Mouse (Mus musculus): ENCODE data around the gene Pithd1. TPM values are rescaled to one million over a fixed set of nuclear protein-coding genes. Genes with fewer than 3 reads are reported as not detected.

Gene Pithd1
- 35.3 and 39.6 TPM in 2 replicates for polyA plus RNA-seq (2015; fragmentation: Nextera tagmentation; extraction: Ambion mirVana)

- Histone ChIP-seq H3K9me3 (ENCODE audit: low read length) (no peaks in the 10 kb centered on the region), H3K36me3 (ENCODE audit: insufficient read depth, low read length) (0 out of 2 replicates have a peak, but pooled peaks cover 6% of the 10 kb centered on the region), H3K27me3 (replicated peaks; ENCODE audit: insufficient read depth, low read length) (no peaks in the 10 kb centered on the region), H3K9ac (replicated peaks; ENCODE audit: low read depth) (peak within 1 kb of the TSS; percentile 92), H3K27ac (ENCODE audit: low read length) (peak within 1 kb of the TSS; percentile 82), H3K4me2 (replicated peaks; ENCODE audit: low read depth, low read length) (peak within 1 kb of the TSS; percentile 98), H3K4me1 (ENCODE audit: insufficient read depth, low read depth, low read length) (peaks cover 8% of the 10 kb centered on the region; the same call in 1 of the 2 replicates), H3K4me3 (ENCODE audit: low read depth, low read length) (peak within 1 kb of the TSS; percentile 95)
- peak; percentile 95 for ATAC-seq
- TF ChIP-seq EP300 (IDR thresholded peaks at IDR 0.05) (no peak), CTCF (IDR thresholded peaks at IDR 0.05) (peak; percentile 61)
- WGBS = under 1% methylated on average over 55 of the region's 81 CpGs
- peak; percentile 95 for DNase-seq (ENCODE audit: low spot score)
These were observed at the start of gene Pithd1 for GRCm38 (mm10) chr4:135986943-135987710. Gene Pithd1, minus strand, starts transcription at chr4:135987264.

- H3K27me3 ChIP-seq (replicated peaks; ENCODE audit: insufficient read depth, low read length) = no peaks in the 10 kb centered on the region
These were observed 48.0 kb upstream of the Pithd1 start for GRCm38 (mm10) chr4:136035078-136035477.

GRCm38 (mm10) chr4:136033231-136033630, 46.2 kb upstream of the Pithd1 start:
- ATAC-seq = no peak
- Histone ChIP-seq H3K27me3 (replicated peaks; ENCODE audit: insufficient read depth, low read length) (no peaks in the 10 kb centered on the region), H3K4me2 (replicated peaks; ENCODE audit: low read depth, low read length) (no peak overlapping the region), H3K4me3 (ENCODE audit: low read depth, low read length) (no peak overlapping the region), H3K27ac (ENCODE audit: low read length) (no peak overlapping the region), H3K36me3 (ENCODE audit: insufficient read depth, low read length) (no peaks in the 10 kb centered on the region), H3K4me1 (ENCODE audit: insufficient read depth, low read depth, low read length) (no peaks in the 10 kb centered on the region), H3K9me3 (ENCODE audit: low read length) (no peaks in the 10 kb centered on the region), H3K9ac (replicated peaks; ENCODE audit: low read depth) (no peak overlapping the region)
- no peak for TF ChIP-seq CTCF (IDR thresholded peaks at IDR 0.05)
- no peak for TF ChIP-seq EP300 (IDR thresholded peaks at IDR 0.05)
- WGBS = 50% methylated on average over 1 of the region's 1 CpGs
- no peak for DNase-seq (ENCODE audit: low spot score)

More at GRCm38 (mm10) chr4:136035078-136035477, 48.0 kb upstream of the Pithd1 start:
- Histone ChIP-seq H3K4me1 (ENCODE audit: insufficient read depth, low read depth, low read length) (no peaks in the 10 kb centered on the region), H3K4me3 (ENCODE audit: low read depth, low read length) (no peak overlapping the region), H3K4me2 (replicated peaks; ENCODE audit: low read depth, low read length) (no peak overlapping the region), H3K9me3 (ENCODE audit: low read length) (no peaks in the 10 kb centered on the region), H3K27ac (ENCODE audit: low read length) (no peak overlapping the region), H3K36me3 (ENCODE audit: insufficient read depth, low read length) (no peaks in the 10 kb centered on the region), H3K9ac (replicated peaks; ENCODE audit: low read depth) (no peak overlapping the region)
- no peak for TF ChIP-seq CTCF (IDR thresholded peaks at IDR 0.05)
- no peak for TF ChIP-seq EP300 (IDR thresholded peaks at IDR 0.05)
- 66% methylated on average over 4 of the region's 4 CpGs for WGBS
- ATAC-seq = no peak
- DNase-seq (ENCODE audit: low spot score) = no peak

GRCm38 (mm10) chr4:136030968-136031909, 44.2 kb upstream of the Pithd1 start:
- H3K9ac ChIP-seq (replicated peaks; ENCODE audit: low read depth) = 0 out of 2 replicates have a peak overlapping the region, but pooled peaks have one; percentile 0
- 0 out of 2 replicates have a peak overlapping the region, but pooled peaks have one; percentile 8 for H3K4me2 ChIP-seq (replicated peaks; ENCODE audit: low read depth, low read length)
- ATAC-seq (peak; percentile 82), DNase-seq (ENCODE audit: low spot score) (peak; percentile 58)
- no peaks in the 10 kb centered on the region for H3K4me1 ChIP-seq (ENCODE audit: insufficient read depth, low read depth, low read length)
- H3K27me3 ChIP-seq (replicated peaks; ENCODE audit: insufficient read depth, low read length) = no peaks in the 10 kb centered on the region
- WGBS = 11% methylated on average over 8 of the region's 8 CpGs
- no peak for TF ChIP-seq EP300 (IDR thresholded peaks at IDR 0.05)
- 0 out of 2 replicates have a peak, but pooled peaks have one; percentile 5 for TF ChIP-seq CTCF (IDR thresholded peaks at IDR 0.05)
- H3K27ac ChIP-seq (ENCODE audit: low read length) = peak overlapping the region; percentile 44; the same call in 1 of the 2 replicates
- no peaks in the 10 kb centered on the region for H3K9me3 ChIP-seq (ENCODE audit: low read length)
- no peak overlapping the region for H3K4me3 ChIP-seq (ENCODE audit: low read depth, low read length)
- H3K36me3 ChIP-seq (ENCODE audit: insufficient read depth, low read length) = no peaks in the 10 kb centered on the region

- no peak for ATAC-seq
- no peak for TF ChIP-seq CTCF (IDR thresholded peaks at IDR 0.05)
- TF ChIP-seq EP300 (IDR thresholded peaks at IDR 0.05) = no peak
- no peak overlapping the region for H3K4me3 ChIP-seq (ENCODE audit: low read depth, low read length)
These were observed 41.6 kb upstream of the Pithd1 start for GRCm38 (mm10) chr4:136028689-136029088.

GRCm38 (mm10) chr4:136028132-136028564, 41.1 kb upstream of the Pithd1 start:
- ATAC-seq (no peak), DNase-seq (ENCODE audit: low spot score) (no peak)
- no peak overlapping the region for H3K27ac ChIP-seq (ENCODE audit: low read length)
- H3K4me1 ChIP-seq (ENCODE audit: insufficient read depth, low read depth, low read length) = no peaks in the 10 kb centered on the region
- WGBS = 80% methylated on average over 19 of the region's 19 CpGs
- TF ChIP-seq CTCF (IDR thresholded peaks at IDR 0.05) (no peak), EP300 (IDR thresholded peaks at IDR 0.05) (no peak)
- H3K4me2 ChIP-seq (replicated peaks; ENCODE audit: low read depth, low read length) = no peak overlapping the region
- no peaks in the 10 kb centered on the region for H3K27me3 ChIP-seq (replicated peaks; ENCODE audit: insufficient read depth, low read length)
- no peaks in the 10 kb centered on the region for H3K9me3 ChIP-seq (ENCODE audit: low read length)
- H3K9ac ChIP-seq (replicated peaks; ENCODE audit: low read depth) = no peak overlapping the region
- no peak overlapping the region for H3K4me3 ChIP-seq (ENCODE audit: low read depth, low read length)
- no peaks in the 10 kb centered on the region for H3K36me3 ChIP-seq (ENCODE audit: insufficient read depth, low read length)

More at GRCm38 (mm10) chr4:136028689-136029088, 41.6 kb upstream of the Pithd1 start:
- no peaks in the 10 kb centered on the region for H3K36me3 ChIP-seq (ENCODE audit: insufficient read depth, low read length)
- H3K9ac ChIP-seq (replicated peaks; ENCODE audit: low read depth) = no peak overlapping the region
- H3K4me1 ChIP-seq (ENCODE audit: insufficient read depth, low read depth, low read length) = no peaks in the 10 kb centered on the region
- H3K27me3 ChIP-seq (replicated peaks; ENCODE audit: insufficient read depth, low read length) = no peaks in the 10 kb centered on the region
- no peak for DNase-seq (ENCODE audit: low spot score)
- no peak overlapping the region for H3K4me2 ChIP-seq (replicated peaks; ENCODE audit: low read depth, low read length)
- 63% methylated on average over 5 of the region's 5 CpGs for WGBS
- no peaks in the 10 kb centered on the region for H3K9me3 ChIP-seq (ENCODE audit: low read length)
- H3K27ac ChIP-seq (ENCODE audit: low read length) = no peak overlapping the region

Measured in lung, postnatal 0 days (tissue).